Mouse (Mus musculus) olfactory bulb, adult 2 months (tissue): ENCODE measurements around the gene Srp54a.
"Not testable (repeated sequence)": the region's sequence is repeated elsewhere in the genome, so short reads cannot be mapped to it uniquely, and the experiment has no call there.

Experiments
- CTCF ChIP-seq: fragments of 200-500 bp; IDR thresholded peaks from 2 replicates; pipeline ENCODE4 v1.5.1; 2012; ENCODE audit warnings: low read depth, mild to moderate bottlenecking, low read length, moderate library complexity; ENCODE audit not compliant: insufficient read depth
- POLR2A ChIP-seq: fragments of 200-500 bp; IDR thresholded peaks from 2 replicates; pipeline ENCODE4 v1.6.1; 2012; ENCODE audit warnings: mild to moderate bottlenecking, low read depth, low read length, moderate library complexity; ENCODE audit not compliant: insufficient read depth

DNA sequence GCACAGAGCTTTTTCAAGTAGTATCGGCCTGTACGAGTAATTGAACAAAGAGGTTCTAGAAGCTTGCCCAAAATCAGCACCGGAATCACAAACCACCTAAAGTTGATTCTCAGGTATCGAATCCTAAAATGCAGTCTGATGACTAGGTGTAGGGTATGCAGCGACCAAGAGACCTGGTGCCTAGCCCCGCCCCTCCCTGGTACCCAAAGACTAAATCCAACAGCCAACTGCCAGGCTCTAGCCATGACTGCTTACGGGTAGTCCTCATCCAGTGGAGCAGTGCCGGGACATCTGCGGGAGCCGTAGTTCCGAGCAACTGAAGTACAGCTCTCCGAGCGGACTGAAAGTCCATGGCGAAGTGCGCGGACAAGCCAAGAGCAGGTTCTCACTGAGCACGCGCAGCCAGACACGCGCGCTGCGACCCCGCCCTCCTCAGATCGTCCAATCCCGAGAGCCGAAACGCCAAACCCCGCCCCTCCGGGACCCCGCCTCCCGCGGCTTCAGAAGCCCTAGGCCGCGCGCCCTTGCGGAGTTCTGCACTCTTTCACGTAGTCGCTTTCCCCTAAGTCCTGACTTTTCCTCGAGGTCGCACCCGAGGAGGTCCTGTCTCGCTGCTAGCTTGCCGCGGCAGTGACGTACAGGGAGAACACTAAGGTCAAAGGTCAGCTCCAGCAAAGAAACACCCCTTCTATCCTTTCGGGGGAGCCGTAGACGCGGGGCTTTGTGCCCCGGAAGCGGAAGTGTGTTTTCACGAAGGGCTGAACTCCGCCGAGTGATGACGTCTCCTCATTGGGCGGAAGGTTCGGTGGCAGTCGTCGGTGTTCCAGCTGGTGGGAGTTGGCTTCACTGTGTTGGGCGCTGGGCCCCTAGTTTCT lies at the start of gene Srp54a, which contains the start of gene 2700097O09Rik:
- TF ChIP-seq CTCF, POLR2A: not testable (repeated sequence)
